Mouse (Mus musculus): ENCODE measurements at regions not wholly inside any gene's neighbourhood (a gene's known extent, or its start where the extent isn't known, plus 50 kb on each side); places are given as distances from the start of the nearest gene placed in this dataset.

- Histone ChIP-seq H3K4me1 (ENCODE audit: insufficient read depth, low read length) (no peaks in the 10 kb centered on the region), H3K36me3 (ENCODE audit: insufficient read depth, low read length) (no peaks in the 10 kb centered on the region), H3K9me3 (ENCODE audit: low read length) (no peaks in the 10 kb centered on the region), H3K4me2 (replicated peaks; ENCODE audit: low read depth, low read length) (no peak overlapping the region), H3K27me3 (ENCODE audit: insufficient read depth, low read length) (no peaks in the 10 kb centered on the region), H3K27ac (ENCODE audit: low read length) (no peak overlapping the region), H3K9ac (replicated peaks; ENCODE audit: low read length) (no peak overlapping the region), H3K4me3 (ENCODE audit: low read length) (no peak overlapping the region)
- WGBS: 80% methylated on average over 11 of the region's 11 CpGs
- no peak for ATAC-seq (ENCODE audit: low FRiP score, low TSS enrichment)
Measured at GRCm38 (mm10) chr4:142975620-142976019, 237.2 kb downstream of the Prdm2 start.

- no peak overlapping the region for H3K27ac ChIP-seq (ENCODE audit: low read length)
- H3K9me3 ChIP-seq (ENCODE audit: low read length): no peaks in the 10 kb centered on the region
- no peak overlapping the region for H3K4me2 ChIP-seq (replicated peaks; ENCODE audit: low read depth, low read length)
- no peak overlapping the region for H3K9ac ChIP-seq (replicated peaks; ENCODE audit: low read length)
- no peaks in the 10 kb centered on the region for H3K4me1 ChIP-seq (ENCODE audit: insufficient read depth, low read length)
- H3K4me3 ChIP-seq (ENCODE audit: low read length): no peak overlapping the region
- WGBS: 80% methylated on average over 4 of the region's 4 CpGs
- no peaks in the 10 kb centered on the region for H3K27me3 ChIP-seq (ENCODE audit: insufficient read depth, low read length)
- ATAC-seq (ENCODE audit: low FRiP score, low TSS enrichment): no peak
- no peaks in the 10 kb centered on the region for H3K36me3 ChIP-seq (ENCODE audit: insufficient read depth, low read length)
Measured at GRCm38 (mm10) chr4:142970040-142970439, 242.8 kb downstream of the Prdm2 start.

- 88% methylated on average over 2 of the region's 2 CpGs for WGBS
- no peak overlapping the region for H3K4me3 ChIP-seq (ENCODE audit: low read length)
- ATAC-seq (ENCODE audit: low FRiP score, low TSS enrichment): no peak
- no peaks in the 10 kb centered on the region for H3K27me3 ChIP-seq (ENCODE audit: insufficient read depth, low read length)
- no peak overlapping the region for H3K27ac ChIP-seq (ENCODE audit: low read length)
- no peaks in the 10 kb centered on the region for H3K9me3 ChIP-seq (ENCODE audit: low read length)
- H3K36me3 ChIP-seq (ENCODE audit: insufficient read depth, low read length): no peaks in the 10 kb centered on the region
- no peak overlapping the region for H3K9ac ChIP-seq (replicated peaks; ENCODE audit: low read length)
- H3K4me1 ChIP-seq (ENCODE audit: insufficient read depth, low read length): no peaks in the 10 kb centered on the region
- no peak overlapping the region for H3K4me2 ChIP-seq (replicated peaks; ENCODE audit: low read depth, low read length)
Measured at GRCm38 (mm10) chr4:142967604-142968003, 245.2 kb downstream of the Prdm2 start.

- H3K9ac ChIP-seq (replicated peaks; ENCODE audit: low read length): no peak overlapping the region
- WGBS: 69% methylated on average over 8 of the region's 8 CpGs
- no peak for ATAC-seq (ENCODE audit: low FRiP score, low TSS enrichment)
- H3K27ac ChIP-seq (ENCODE audit: low read length): no peak overlapping the region
- no peaks in the 10 kb centered on the region for H3K27me3 ChIP-seq (ENCODE audit: insufficient read depth, low read length)
- no peaks in the 10 kb centered on the region for H3K36me3 ChIP-seq (ENCODE audit: insufficient read depth, low read length)
- no peak overlapping the region for H3K4me3 ChIP-seq (ENCODE audit: low read length)
- H3K4me2 ChIP-seq (replicated peaks; ENCODE audit: low read depth, low read length): no peak overlapping the region
- no peaks in the 10 kb centered on the region for H3K4me1 ChIP-seq (ENCODE audit: insufficient read depth, low read length)
- no peaks in the 10 kb centered on the region for H3K9me3 ChIP-seq (ENCODE audit: low read length)
Measured at GRCm38 (mm10) chr4:142956832-142957429, 255.9 kb downstream of the Prdm2 start.

- no peak for ATAC-seq (ENCODE audit: low FRiP score, low TSS enrichment)
- Histone ChIP-seq H3K9me3 (ENCODE audit: low read length) (no peaks in the 10 kb centered on the region), H3K4me3 (ENCODE audit: low read length) (no peak overlapping the region), H3K27me3 (ENCODE audit: insufficient read depth, low read length) (no peaks in the 10 kb centered on the region), H3K36me3 (ENCODE audit: insufficient read depth, low read length) (no peaks in the 10 kb centered on the region), H3K4me2 (replicated peaks; ENCODE audit: low read depth, low read length) (no peak overlapping the region), H3K9ac (replicated peaks; ENCODE audit: low read length) (no peak overlapping the region), H3K27ac (ENCODE audit: low read length) (no peak overlapping the region), H3K4me1 (ENCODE audit: insufficient read depth, low read length) (no peaks in the 10 kb centered on the region)
- WGBS: 85% methylated on average over 5 of the region's 5 CpGs
Measured at GRCm38 (mm10) chr4:142956376-142956775, 256.4 kb downstream of the Prdm2 start.

GRCm38 (mm10) chr4:142953724-142954123, 259.1 kb downstream of the Prdm2 start:
- Histone ChIP-seq H3K4me3 (ENCODE audit: low read length) (no peak overlapping the region), H3K27ac (ENCODE audit: low read length) (no peak overlapping the region), H3K27me3 (ENCODE audit: insufficient read depth, low read length) (no peaks in the 10 kb centered on the region), H3K9me3 (ENCODE audit: low read length) (no peaks in the 10 kb centered on the region), H3K4me2 (replicated peaks; ENCODE audit: low read depth, low read length) (no peak overlapping the region), H3K9ac (replicated peaks; ENCODE audit: low read length) (no peak overlapping the region), H3K4me1 (ENCODE audit: insufficient read depth, low read length) (no peaks in the 10 kb centered on the region), H3K36me3 (ENCODE audit: insufficient read depth, low read length) (no peaks in the 10 kb centered on the region)
- WGBS: 75% methylated on average over 9 of the region's 9 CpGs
- ATAC-seq (ENCODE audit: low FRiP score, low TSS enrichment): no peak

GRCm38 (mm10) chr4:142952879-142953278, 259.9 kb downstream of the Prdm2 start:
- Histone ChIP-seq H3K4me1 (ENCODE audit: insufficient read depth, low read length) (no peaks in the 10 kb centered on the region), H3K36me3 (ENCODE audit: insufficient read depth, low read length) (no peaks in the 10 kb centered on the region), H3K27me3 (ENCODE audit: insufficient read depth, low read length) (no peaks in the 10 kb centered on the region), H3K4me2 (replicated peaks; ENCODE audit: low read depth, low read length) (no peak overlapping the region), H3K27ac (ENCODE audit: low read length) (no peak overlapping the region), H3K4me3 (ENCODE audit: low read length) (no peak overlapping the region), H3K9ac (replicated peaks; ENCODE audit: low read length) (no peak overlapping the region), H3K9me3 (ENCODE audit: low read length) (no peaks in the 10 kb centered on the region)
- 55% methylated on average over 1 of the region's 1 CpGs for WGBS
- no peak for ATAC-seq (ENCODE audit: low FRiP score, low TSS enrichment)

GRCm38 (mm10) chr4:142947673-142948072, 265.1 kb downstream of the Prdm2 start:
- H3K27ac ChIP-seq (ENCODE audit: low read length): no peak overlapping the region
- H3K4me2 ChIP-seq (replicated peaks; ENCODE audit: low read depth, low read length): no peak overlapping the region
- ATAC-seq (ENCODE audit: low FRiP score, low TSS enrichment): no peak
- whole genome bisulfite sequencing: 77% methylated on average over 6 of the region's 6 CpGs
- no peaks in the 10 kb centered on the region for H3K4me1 ChIP-seq (ENCODE audit: insufficient read depth, low read length)
- H3K4me3 ChIP-seq (ENCODE audit: low read length): no peak overlapping the region
- no peak overlapping the region for H3K9ac ChIP-seq (replicated peaks; ENCODE audit: low read length)
- no peaks in the 10 kb centered on the region for H3K36me3 ChIP-seq (ENCODE audit: insufficient read depth, low read length)
- no peaks in the 10 kb centered on the region for H3K27me3 ChIP-seq (ENCODE audit: insufficient read depth, low read length)
- H3K9me3 ChIP-seq (ENCODE audit: low read length): no peaks in the 10 kb centered on the region

GRCm38 (mm10) chr4:142933627-142934026, 279.2 kb downstream of the Prdm2 start:
- Histone ChIP-seq H3K9me3 (ENCODE audit: low read length) (no peaks in the 10 kb centered on the region), H3K4me1 (ENCODE audit: insufficient read depth, low read length) (no peaks in the 10 kb centered on the region), H3K4me3 (ENCODE audit: low read length) (no peak overlapping the region), H3K9ac (replicated peaks; ENCODE audit: low read length) (no peak overlapping the region), H3K36me3 (ENCODE audit: insufficient read depth, low read length) (no peaks in the 10 kb centered on the region), H3K4me2 (replicated peaks; ENCODE audit: low read depth, low read length) (no peak overlapping the region), H3K27ac (ENCODE audit: low read length) (no peak overlapping the region), H3K27me3 (ENCODE audit: insufficient read depth, low read length) (no peaks in the 10 kb centered on the region)
- 67% methylated on average over 9 of the region's 9 CpGs for WGBS
- ATAC-seq (ENCODE audit: low FRiP score, low TSS enrichment): no peak

- Histone ChIP-seq H3K36me3 (ENCODE audit: insufficient read depth, low read length) (no peaks in the 10 kb centered on the region), H3K4me1 (ENCODE audit: insufficient read depth, low read length) (no peaks in the 10 kb centered on the region), H3K4me3 (ENCODE audit: low read length) (no peak overlapping the region), H3K9me3 (ENCODE audit: low read length) (no peaks in the 10 kb centered on the region), H3K27ac (ENCODE audit: low read length) (no peak overlapping the region), H3K27me3 (ENCODE audit: insufficient read depth, low read length) (no peaks in the 10 kb centered on the region), H3K9ac (replicated peaks; ENCODE audit: low read length) (no peak overlapping the region), H3K4me2 (replicated peaks; ENCODE audit: low read depth, low read length) (no peak overlapping the region)
- 82% methylated on average over 4 of the region's 4 CpGs for WGBS
- ATAC-seq (ENCODE audit: low FRiP score, low TSS enrichment): no peak
Measured at GRCm38 (mm10) chr4:142929245-142929644, 283.6 kb downstream of the Prdm2 start.

Measured in kidney, embryonic 16.5 days (tissue).